Mouse (Mus musculus) spleen, adult 2 months (tissue): ENCODE measurements around the gene Tomm34. TPM values are rescaled to one million over a fixed set of nuclear protein-coding genes. Genes with fewer than 3 reads are reported as not detected.
"Not testable (repeated sequence)": the region's sequence is repeated elsewhere in the genome, so short reads cannot be mapped to it uniquely, and the experiment has no call there.

Experiments
- DNase-seq, 2 experiments: peaks; one replicate each; pipeline versions ENCODE4 v3.0.0 to v3.0.0-alpha.2; 2012 to 2021; ENCODE audit warnings: low spot score in 2 of 2, low read depth in 1 of 2
- H3K27ac ChIP-seq: fragments of 200-500 bp; 2 replicates; pipeline ENCODE4 v1.5.1; 2012; ENCODE audit warnings: low read length, inconsistent platforms; ENCODE audit not compliant: insufficient read depth
- H3K27me3 ChIP-seq: fragments of 200-500 bp; 2 replicates; pipeline ENCODE4 v1.6.1; 2012; ENCODE audit warnings: mild to moderate bottlenecking, moderate library complexity, low read length, inconsistent platforms; ENCODE audit not compliant: control insufficient read depth, insufficient read depth
- H3K36me3 ChIP-seq: fragments of 200-500 bp; 2 replicates; pipeline ENCODE4 v1.6.1; 2012; ENCODE audit warnings: mild to moderate bottlenecking, low read length, inconsistent platforms; ENCODE audit not compliant: control insufficient read depth, insufficient read depth
- H3K4me1 ChIP-seq: fragments of 200-500 bp; 2 replicates; pipeline ENCODE4 v1.6.1; 2011; ENCODE audit warnings: inconsistent platforms; ENCODE audit not compliant: control insufficient read depth, insufficient read depth, insufficient read length
- H3K4me3 ChIP-seq: fragments of 200-500 bp; 2 replicates; pipeline ENCODE4 v1.5.1; 2011; ENCODE audit warnings: mild to moderate bottlenecking, inconsistent platforms; ENCODE audit not compliant: insufficient read depth, insufficient read length; ENCODE audit errors: extremely low read depth
- CTCF ChIP-seq: fragments of 200-500 bp; IDR thresholded peaks from 2 replicates; pipeline ENCODE4 v1.5.1; 2011; ENCODE audit warnings: mild to moderate bottlenecking, inconsistent platforms; ENCODE audit not compliant: insufficient read depth, insufficient read length, insufficient replicate concordance; ENCODE audit errors: extremely low read depth
- POLR2A ChIP-seq: fragments of 200-500 bp; IDR thresholded peaks from 2 replicates; pipeline ENCODE4 v1.6.1; 2011; ENCODE audit warnings: low read depth, low read length, inconsistent platforms
- WGBS: fragments of 180-500 bp; shearing (Covaris S2); methylation state at CpG from one replicate; pipeline ENCODE4 v1.1.7; 2018; 5-methylcytosine and 5-hydroxymethylcytosine counted together
- polyA plus RNA-seq: library from polyadenylated mRNA; depleted of rRNA; stranded (reverse); fragments of >200 nt; gene quantifications from 2 replicates; pipeline ENCODE4 v1.2.3, GENCODE M21; 2012

The Tomm34 gene
- polyA plus RNA-seq, 1 experiment, result 51.7 TPM

DNA sequence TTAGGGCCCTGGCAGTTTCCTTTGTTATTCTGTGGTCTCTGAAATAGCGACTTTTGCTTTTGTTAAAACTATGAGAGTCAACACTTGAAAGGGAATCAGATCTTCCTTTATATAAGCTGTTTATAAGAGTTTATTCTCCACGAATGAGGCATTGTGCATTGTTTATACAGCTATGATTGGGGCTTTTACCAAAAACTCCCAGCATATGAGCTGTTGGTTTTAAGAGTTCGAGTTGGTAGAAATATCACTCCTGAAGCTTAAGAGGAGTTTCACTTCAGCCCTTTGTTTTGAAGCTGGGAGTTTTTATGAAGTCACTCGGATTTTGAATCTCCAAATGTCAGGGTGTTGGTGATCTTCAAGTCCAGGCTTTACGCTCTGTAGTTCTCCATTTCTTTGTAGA lies 6.9 kb upstream of the Tomm34 start:
- Histone ChIP-seq H3K4me1 (peaks cover 15% of the 10 kb centered on the region), H3K4me3 (no peak overlapping the region), H3K27me3 (no peaks in the 10 kb centered on the region), H3K36me3 (peaks cover 17% of the 10 kb centered on the region), H3K27ac (peak overlapping the region; percentile 61; the same call in 1 of the 2 replicates)
- WGBS, result 8% methylated on average over 5 of the region's 5 CpGs
- DNase-seq, result no peak
- TF ChIP-seq CTCF, result no peak
- no peak for TF ChIP-seq POLR2A

GRCm38 (mm10) chr2:164076874-164077425 lies 6.0 kb upstream of the Tomm34 start:
- TF ChIP-seq POLR2A (no peak), CTCF (no peak)
- no peaks in the 10 kb centered on the region for H3K27me3 ChIP-seq
- DNase-seq, result no peak
- 61% methylated on average over 8 of the region's 8 CpGs for WGBS
- no peak overlapping the region; the same call in 1 of the 2 replicates for H3K4me3 ChIP-seq
- H3K27ac ChIP-seq, result peak overlapping the region; percentile 74
- H3K4me1 ChIP-seq, result peaks cover 8% of the 10 kb centered on the region
- H3K36me3 ChIP-seq, result peaks cover 14% of the 10 kb centered on the region

- TF ChIP-seq POLR2A, result peak; percentile 23; the same call in 1 of the 2 replicates
- no peak for TF ChIP-seq CTCF
- Histone ChIP-seq H3K27me3 (no peaks in the 10 kb centered on the region), H3K27ac (peak overlapping the region; percentile 97), H3K4me1 (peaks cover 5% of the 10 kb centered on the region), H3K4me3 (peak overlapping the region; percentile 94), H3K36me3 (peaks cover 2% of the 10 kb centered on the region)
- WGBS, result 2% methylated on average over 5 of the region's 5 CpGs
- DNase-seq, result peak in 1 of 2 experiments; percentile 61
These were observed 4.1 kb upstream of the Tomm34 start for GRCm38 (mm10) chr2:164075088-164075487.

- TF ChIP-seq CTCF (peak; percentile 89), POLR2A (peak; percentile 98)
- H3K4me3 ChIP-seq, result peak overlapping the region; percentile 94
- WGBS, result under 1% methylated on average over 48 of the region's 48 CpGs
- H3K27me3 ChIP-seq, result no peaks in the 10 kb centered on the region
- H3K27ac ChIP-seq, result peak overlapping the region; percentile 97
- DNase-seq, result peak; percentile 95 to 99
- H3K4me1 ChIP-seq, result peaks cover 5% of the 10 kb centered on the region
- H3K36me3 ChIP-seq, result no peaks in the 10 kb centered on the region; the same call in 1 of the 2 replicates
These were observed 3.1 kb upstream of the Tomm34 start for GRCm38 (mm10) chr2:164073918-164074578.

DNA sequence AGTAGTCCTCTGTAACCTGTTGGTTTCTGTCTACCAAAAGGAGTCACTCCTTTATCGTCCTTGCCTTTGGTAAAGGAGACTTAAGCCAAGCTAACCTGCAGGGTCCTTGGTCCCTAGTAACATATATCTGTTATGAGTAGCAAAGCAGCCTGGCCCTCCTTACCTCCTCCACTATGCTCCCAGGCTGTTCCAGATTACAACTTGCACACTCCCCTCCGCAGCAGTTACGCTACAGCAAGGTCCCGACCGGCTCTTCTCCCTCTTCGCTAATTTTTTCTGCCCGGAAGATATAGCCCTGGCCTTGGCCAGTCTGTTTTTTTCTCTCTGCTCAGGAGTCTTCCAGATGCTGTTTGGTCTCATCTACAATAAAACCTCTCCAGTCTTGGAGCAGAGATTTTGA lies 2.2 kb upstream of the Tomm34 start:
- no peak overlapping the region for H3K4me3 ChIP-seq
- no peaks in the 10 kb centered on the region; the same call in 1 of the 2 replicates for H3K36me3 ChIP-seq
- H3K27ac ChIP-seq, result no peak overlapping the region
- H3K4me1 ChIP-seq, result peaks cover 5% of the 10 kb centered on the region
- no peak for DNase-seq
- TF ChIP-seq POLR2A (no peak), CTCF (no peak)
- no peaks in the 10 kb centered on the region for H3K27me3 ChIP-seq
- WGBS, result 93% methylated on average over 7 of the region's 7 CpGs

- Histone ChIP-seq H3K4me1 (peaks cover 3% of the 10 kb centered on the region), H3K27ac (no peak overlapping the region), H3K4me3 (no peak overlapping the region), H3K27me3 (no peaks in the 10 kb centered on the region), H3K36me3 (peaks cover 1% of the 10 kb centered on the region; the same call in 1 of the 2 replicates)
- 95% methylated on average over 2 of the region's 2 CpGs for WGBS
- TF ChIP-seq CTCF, result no peak
- no peak for TF ChIP-seq POLR2A
- DNase-seq, result no peak
These were observed 1.1 kb upstream of the Tomm34 start for GRCm38 (mm10) chr2:164072109-164072508.

DNA sequence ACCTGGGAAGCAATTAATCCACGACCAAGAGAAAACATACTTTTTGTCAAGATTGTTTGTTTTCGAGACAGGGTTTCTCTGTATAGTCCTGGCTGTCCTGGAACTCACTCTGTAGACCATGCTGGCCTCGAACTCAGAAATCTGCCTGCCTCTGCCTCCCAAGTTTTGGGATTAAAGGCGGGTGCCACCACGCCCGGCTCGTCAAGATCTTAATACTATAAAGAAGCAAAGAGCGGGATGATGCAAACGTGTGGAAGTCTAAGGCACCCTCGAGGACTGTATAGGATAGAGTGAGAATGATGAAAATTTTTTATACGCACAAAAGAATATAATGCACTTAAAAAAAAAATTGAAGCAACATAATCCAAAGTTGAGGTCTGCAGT lies 460 bp upstream of the Tomm34 start:
- not testable (repeated sequence) for H3K36me3 ChIP-seq, DNase-seq, H3K4me1 ChIP-seq, H3K27me3 ChIP-seq
- Histone ChIP-seq H3K4me3 (peak overlapping the region; percentile 11; the same call in 1 of the 2 replicates), H3K27ac (peak overlapping the region; percentile 32; the same call in 1 of the 2 replicates)
- WGBS, result 75% methylated on average over 11 of the region's 11 CpGs
